Mouse (Mus musculus): ENCODE results near the gene Hspbp1. TPM values are rescaled to one million over a fixed set of nuclear protein-coding genes. Genes with fewer than 3 reads are reported as not detected.

Gene Hspbp1
- polyA plus RNA-seq, 1 experiment from 2014 or later: 54.4 TPM

DNA sequence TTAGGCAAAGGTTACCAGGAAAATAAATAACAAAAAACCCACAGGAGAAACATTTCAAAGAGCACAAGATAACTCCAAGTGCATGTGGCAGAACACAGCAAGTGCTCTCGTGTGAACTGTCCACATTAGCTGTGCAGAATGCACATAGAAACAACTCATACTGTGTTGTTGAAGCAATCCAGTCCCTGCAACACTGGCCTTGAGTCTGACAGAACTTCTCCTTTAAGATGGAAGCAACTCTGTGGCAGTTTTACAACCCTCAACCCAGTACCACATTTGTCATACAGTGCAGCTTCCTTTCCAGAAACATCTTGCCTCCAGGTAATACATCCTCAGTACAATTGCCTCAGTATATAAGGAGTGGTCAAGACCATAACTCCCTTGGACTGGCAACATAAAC lies 28.1 kb downstream of the Hspbp1 start:
- 24% methylated on average over 1 of the region's 1 CpGs for WGBS
- TF ChIP-seq CTCF (IDR thresholded peaks at IDR 0.05) (no peak), EP300 (IDR thresholded peaks at IDR 0.05) (no peak)
- no peak overlapping the region for H3K9ac ChIP-seq (replicated peaks; ENCODE audit: low read depth)
- H3K27ac ChIP-seq (ENCODE audit: low read length): no peak overlapping the region
- DNase-seq (ENCODE audit: low spot score) (no peak), ATAC-seq (no peak)
- peaks cover 19% of the 10 kb centered on the region; the same call in 1 of the 2 replicates for H3K4me1 ChIP-seq (ENCODE audit: insufficient read depth, low read depth, low read length)
- peak overlapping the region; percentile 69 for H3K4me2 ChIP-seq (replicated peaks; ENCODE audit: low read depth, low read length)
- no peaks in the 10 kb centered on the region for H3K27me3 ChIP-seq (replicated peaks; ENCODE audit: insufficient read depth, low read length)
- H3K4me3 ChIP-seq (ENCODE audit: low read depth, low read length): 0 out of 2 replicates have a peak overlapping the region, but pooled peaks have one; percentile 75
- no peaks in the 10 kb centered on the region for H3K9me3 ChIP-seq (ENCODE audit: low read length)
- no peaks in the 10 kb centered on the region for H3K36me3 ChIP-seq (ENCODE audit: insufficient read depth, low read length)

DNA sequence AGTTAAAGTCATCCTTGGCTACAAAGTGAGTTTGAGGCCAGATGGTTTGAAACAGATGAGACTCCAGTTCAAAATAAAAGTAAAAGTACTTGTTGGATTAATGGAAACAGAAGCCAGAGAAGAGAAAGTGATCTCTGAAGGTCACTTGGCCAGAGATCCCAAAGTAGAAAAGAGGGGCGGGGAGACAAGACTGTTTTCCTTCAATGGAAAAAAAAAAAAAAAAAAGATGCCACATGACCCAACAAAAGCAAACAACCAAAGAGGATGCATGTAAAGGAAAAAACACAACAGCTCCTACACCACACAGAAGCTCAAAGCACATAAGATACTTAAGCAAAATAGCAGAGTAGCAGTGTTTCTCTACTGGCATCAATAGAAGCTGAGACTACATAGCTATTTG lies 29.0 kb downstream of the Hspbp1 start:
- H3K4me1 ChIP-seq (ENCODE audit: insufficient read depth, low read depth, low read length): peaks cover 19% of the 10 kb centered on the region; the same call in 1 of the 2 replicates
- H3K4me3 ChIP-seq (ENCODE audit: low read depth, low read length): no peak overlapping the region
- H3K27me3 ChIP-seq (replicated peaks; ENCODE audit: insufficient read depth, low read length): no peaks in the 10 kb centered on the region
- ATAC-seq: no peak
- H3K36me3 ChIP-seq (ENCODE audit: insufficient read depth, low read length): no peaks in the 10 kb centered on the region
- H3K4me2 ChIP-seq (replicated peaks; ENCODE audit: low read depth, low read length): no peak overlapping the region
- H3K27ac ChIP-seq (ENCODE audit: low read length): no peak overlapping the region
- no peaks in the 10 kb centered on the region for H3K9me3 ChIP-seq (ENCODE audit: low read length)
- no peak for DNase-seq (ENCODE audit: low spot score)
- H3K9ac ChIP-seq (replicated peaks; ENCODE audit: low read depth): no peak overlapping the region
- TF ChIP-seq CTCF (IDR thresholded peaks at IDR 0.05) (no peak), EP300 (IDR thresholded peaks at IDR 0.05) (no peak)
- WGBS: 60% methylated on average over 1 of the region's 1 CpGs

DNA sequence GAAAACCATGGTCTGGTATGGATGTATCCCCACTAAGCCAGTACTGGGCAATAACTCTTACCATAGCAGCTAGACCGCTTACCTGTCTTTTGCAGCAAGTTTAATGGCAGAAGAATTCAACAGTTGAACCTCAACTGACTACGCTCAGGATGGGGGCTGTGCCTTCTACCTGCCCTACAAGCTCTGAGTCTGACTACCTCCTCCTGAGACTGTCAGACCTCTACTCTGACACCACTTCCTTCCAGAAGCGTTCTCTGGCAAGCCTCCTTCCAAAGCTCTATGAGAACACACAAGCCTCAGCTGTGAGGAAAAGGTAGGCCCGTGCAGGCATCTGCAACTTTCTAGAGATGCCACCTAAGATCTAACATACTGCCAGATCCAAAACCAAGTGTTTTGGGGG lies 29.5 kb downstream of the Hspbp1 start:
- 77% methylated on average over 4 of the region's 4 CpGs for WGBS
- Histone ChIP-seq H3K4me2 (replicated peaks; ENCODE audit: low read depth, low read length) (no peak overlapping the region), H3K9me3 (ENCODE audit: low read length) (no peaks in the 10 kb centered on the region), H3K27ac (ENCODE audit: low read length) (no peak overlapping the region), H3K4me1 (ENCODE audit: insufficient read depth, low read depth, low read length) (peaks cover 19% of the 10 kb centered on the region; the same call in 1 of the 2 replicates), H3K4me3 (ENCODE audit: low read depth, low read length) (no peak overlapping the region), H3K27me3 (replicated peaks; ENCODE audit: insufficient read depth, low read length) (no peaks in the 10 kb centered on the region), H3K9ac (replicated peaks; ENCODE audit: low read depth) (no peak overlapping the region), H3K36me3 (ENCODE audit: insufficient read depth, low read length) (no peaks in the 10 kb centered on the region)
- DNase-seq (ENCODE audit: low spot score): no peak
- no peak for ATAC-seq
- TF ChIP-seq EP300 (IDR thresholded peaks at IDR 0.05): no peak

- no peaks in the 10 kb centered on the region for H3K9me3 ChIP-seq (ENCODE audit: low read length)
- H3K4me2 ChIP-seq (replicated peaks; ENCODE audit: low read depth, low read length): 0 out of 2 replicates have a peak overlapping the region, but pooled peaks have one; percentile 11
- no peak for DNase-seq (ENCODE audit: low spot score)
- TF ChIP-seq EP300 (IDR thresholded peaks at IDR 0.05) (no peak), CTCF (IDR thresholded peaks at IDR 0.05) (no peak)
- H3K27ac ChIP-seq (ENCODE audit: low read length): peak overlapping the region; percentile 54
- no peak overlapping the region; the same call in 1 of the 2 replicates for H3K9ac ChIP-seq (replicated peaks; ENCODE audit: low read depth)
- no peaks in the 10 kb centered on the region for H3K36me3 ChIP-seq (ENCODE audit: insufficient read depth, low read length)
- no peak overlapping the region for H3K4me3 ChIP-seq (ENCODE audit: low read depth, low read length)
- H3K27me3 ChIP-seq (replicated peaks; ENCODE audit: insufficient read depth, low read length): no peaks in the 10 kb centered on the region
- no peak for ATAC-seq
- H3K4me1 ChIP-seq (ENCODE audit: insufficient read depth, low read depth, low read length): peaks cover 19% of the 10 kb centered on the region; the same call in 1 of the 2 replicates
- 70% methylated on average over 2 of the region's 2 CpGs for WGBS
These were observed 30.6 kb downstream of the Hspbp1 start for GRCm38 (mm10) chr7:4654221-4654620.

DNA sequence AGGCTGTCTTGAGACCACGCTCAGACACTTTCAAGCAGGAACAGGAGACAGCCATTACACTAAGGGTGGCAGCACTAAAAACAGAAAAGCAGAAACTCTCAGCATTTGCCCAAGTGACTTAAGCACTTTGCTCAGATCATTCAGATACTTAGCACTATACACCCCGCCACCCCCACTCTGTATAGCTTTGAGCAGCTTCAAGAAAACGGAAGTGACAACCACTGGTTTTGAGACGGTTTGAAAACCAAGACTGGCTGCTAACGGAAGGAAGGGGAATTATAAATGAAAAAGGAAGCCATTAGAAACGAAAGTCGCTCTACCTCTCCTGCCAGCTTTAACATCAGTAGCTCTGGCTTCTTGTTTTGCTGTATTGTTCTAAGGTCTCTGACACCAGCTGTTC lies 31.1 kb downstream of the Hspbp1 start:
- TF ChIP-seq CTCF (IDR thresholded peaks at IDR 0.05) (no peak), EP300 (IDR thresholded peaks at IDR 0.05) (no peak)
- no peaks in the 10 kb centered on the region for H3K36me3 ChIP-seq (ENCODE audit: insufficient read depth, low read length)
- DNase-seq (ENCODE audit: low spot score) (peak; percentile 42), ATAC-seq (no peak)
- H3K4me3 ChIP-seq (ENCODE audit: low read depth, low read length): no peak overlapping the region
- 61% methylated on average over 7 of the region's 7 CpGs for WGBS
- H3K4me2 ChIP-seq (replicated peaks; ENCODE audit: low read depth, low read length): 0 out of 2 replicates have a peak overlapping the region, but pooled peaks have one; percentile 11
- H3K9me3 ChIP-seq (ENCODE audit: low read length): no peaks in the 10 kb centered on the region
- H3K9ac ChIP-seq (replicated peaks; ENCODE audit: low read depth): no peak overlapping the region
- no peaks in the 10 kb centered on the region for H3K27me3 ChIP-seq (replicated peaks; ENCODE audit: insufficient read depth, low read length)
- H3K27ac ChIP-seq (ENCODE audit: low read length): peak overlapping the region; percentile 54
- peaks cover 19% of the 10 kb centered on the region; the same call in 1 of the 2 replicates for H3K4me1 ChIP-seq (ENCODE audit: insufficient read depth, low read depth, low read length)

- H3K27me3 ChIP-seq (replicated peaks; ENCODE audit: insufficient read depth, low read length): no peaks in the 10 kb centered on the region
- no peaks in the 10 kb centered on the region for H3K36me3 ChIP-seq (ENCODE audit: insufficient read depth, low read length)
- no peaks in the 10 kb centered on the region for H3K9me3 ChIP-seq (ENCODE audit: low read length)
- no peak for ATAC-seq
- WGBS: 69% methylated on average over 5 of the region's 5 CpGs
- peaks cover 19% of the 10 kb centered on the region; the same call in 1 of the 2 replicates for H3K4me1 ChIP-seq (ENCODE audit: insufficient read depth, low read depth, low read length)
- no peak for DNase-seq (ENCODE audit: low spot score)
- H3K27ac ChIP-seq (ENCODE audit: low read length): no peak overlapping the region
- TF ChIP-seq CTCF (IDR thresholded peaks at IDR 0.05) (no peak), EP300 (IDR thresholded peaks at IDR 0.05) (no peak)
- no peak overlapping the region for H3K9ac ChIP-seq (replicated peaks; ENCODE audit: low read depth)
- no peak overlapping the region for H3K4me3 ChIP-seq (ENCODE audit: low read depth, low read length)
- H3K4me2 ChIP-seq (replicated peaks; ENCODE audit: low read depth, low read length): no peak overlapping the region
These were observed 31.5 kb downstream of the Hspbp1 start for GRCm38 (mm10) chr7:4653351-4653750.

DNA sequence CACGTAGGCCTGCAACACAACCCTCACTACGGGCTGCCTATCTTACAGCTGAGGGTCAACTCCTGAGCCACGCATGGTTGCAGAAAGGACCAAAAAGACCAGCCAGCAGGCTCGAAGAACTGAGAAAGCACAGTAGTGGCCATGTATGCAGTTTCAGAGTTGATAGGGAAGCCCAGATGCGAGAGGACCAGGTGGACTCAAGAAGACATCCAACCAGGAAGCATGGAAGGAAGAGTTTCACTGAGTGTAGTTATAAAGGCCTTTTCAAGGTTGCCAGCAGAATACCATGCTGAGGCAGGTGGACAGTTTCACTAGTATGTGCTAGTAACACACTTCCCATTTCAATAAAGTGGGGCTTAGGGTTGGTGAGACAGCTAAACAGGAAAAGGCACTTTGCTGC lies 32.1 kb downstream of the Hspbp1 start:
- Histone ChIP-seq H3K9ac (replicated peaks; ENCODE audit: low read depth) (no peak overlapping the region), H3K9me3 (ENCODE audit: low read length) (no peaks in the 10 kb centered on the region), H3K4me3 (ENCODE audit: low read depth, low read length) (no peak overlapping the region), H3K27ac (ENCODE audit: low read length) (no peak overlapping the region), H3K4me2 (replicated peaks; ENCODE audit: low read depth, low read length) (no peak overlapping the region), H3K4me1 (ENCODE audit: insufficient read depth, low read depth, low read length) (peaks cover 16% of the 10 kb centered on the region; the same call in 1 of the 2 replicates), H3K36me3 (ENCODE audit: insufficient read depth, low read length) (no peaks in the 10 kb centered on the region), H3K27me3 (replicated peaks; ENCODE audit: insufficient read depth, low read length) (no peaks in the 10 kb centered on the region)
- ATAC-seq: no peak
- WGBS: 68% methylated on average over 5 of the region's 5 CpGs
- TF ChIP-seq EP300 (IDR thresholded peaks at IDR 0.05) (no peak), CTCF (IDR thresholded peaks at IDR 0.05) (no peak)
- no peak for DNase-seq (ENCODE audit: low spot score)
